Mouse (Mus musculus) hindbrain, embryonic 10.5 days (tissue): ENCODE measurements at regions not wholly inside any gene's neighbourhood (a gene's known extent, or its start where the extent isn't known, plus 50 kb on each side); places are given as distances from the start of the nearest gene placed in this dataset.
A peak's percentile ranks its signal among the peaks of the same experiment; 100 is the strongest.

Experiments used
- DNase-seq: peaks from one replicate; pipeline ENCODE4 v3.0.0-alpha.2; 2017; ENCODE audit warnings: low spot score
- H3K27ac ChIP-seq: fragments of 300-500 bp; sonication (generic); 2 replicates; pipeline ENCODE4 v1.5.1; 2016; ENCODE audit warnings: mild to moderate bottlenecking, moderate library complexity
- H3K27me3 ChIP-seq: fragments of 300-500 bp; sonication (generic); 2 replicates; pipeline ENCODE4 v1.6.1; 2016; ENCODE audit warnings: mild to moderate bottlenecking; ENCODE audit not compliant: poor library complexity, insufficient read depth, severe bottlenecking
- H3K36me3 ChIP-seq: fragments of 300-500 bp; sonication (generic); 2 replicates; pipeline ENCODE4 v1.6.1; 2016; ENCODE audit warnings: mild to moderate bottlenecking, moderate library complexity
- H3K4me1 ChIP-seq: fragments of 300-500 bp; sonication (generic); replicated peaks from 2 replicates; pipeline ENCODE4 v1.6.1; 2016; ENCODE audit warnings: mild to moderate bottlenecking
- H3K4me3 ChIP-seq: fragments of 300-500 bp; sonication (generic); 2 replicates; pipeline ENCODE4 v1.5.1; 2016; ENCODE audit warnings: mild to moderate bottlenecking, moderate library complexity
- H3K9me3 ChIP-seq: fragments of 300-500 bp; sonication (generic); 2 replicates; pipeline ENCODE4 v1.6.1; 2016; ENCODE audit warnings: mild to moderate bottlenecking, moderate library complexity
- WGBS: fragments of 180-500 bp; shearing (Covaris S2); methylation state at CpG from one replicate; pipeline ENCODE4 v1.1.7; 2016; 5-methylcytosine and 5-hydroxymethylcytosine counted together

- Histone ChIP-seq H3K36me3 (no peaks in the 10 kb centered on the region), H3K4me3 (no peak overlapping the region), H3K4me1 (peaks cover 33% of the 10 kb centered on the region), H3K27ac (peak overlapping the region; percentile 37; the same call in 1 of the 2 replicates), H3K27me3 (no peaks in the 10 kb centered on the region), H3K9me3 (no peaks in the 10 kb centered on the region)
- 59% methylated on average over 3 of the region's 3 CpGs for WGBS
- DNase-seq: no peak
Measured at GRCm38 (mm10) chr12:102057979-102058378, 70.6 kb upstream of the Slc24a4 start.

DNA sequence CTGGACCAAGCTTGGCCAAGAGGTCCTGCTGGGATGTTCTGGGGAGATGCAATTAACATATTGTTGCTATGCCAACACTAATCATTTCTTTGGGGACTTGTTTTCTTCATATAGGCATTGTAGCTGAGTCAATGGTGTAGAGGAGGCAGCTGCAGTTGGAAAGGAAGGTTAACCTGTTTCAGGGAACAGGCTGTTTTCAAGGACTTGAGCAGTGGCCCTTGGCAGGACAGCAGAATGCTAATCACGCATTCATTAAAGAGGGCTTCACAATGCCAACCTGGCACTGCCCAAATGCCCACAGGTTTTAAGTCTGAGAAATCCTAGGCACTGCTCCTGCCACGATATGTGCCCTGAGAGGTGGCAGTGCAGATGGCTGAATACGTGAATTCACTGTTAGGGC is 70.1 kb upstream of the Slc24a4 start:
- Histone ChIP-seq H3K36me3 (no peaks in the 10 kb centered on the region), H3K27me3 (no peaks in the 10 kb centered on the region), H3K9me3 (no peaks in the 10 kb centered on the region), H3K27ac (peak overlapping the region; percentile 62; the same call in 1 of the 2 replicates), H3K4me1 (peaks cover 33% of the 10 kb centered on the region), H3K4me3 (no peak overlapping the region)
- DNase-seq: no peak
- WGBS: 76% methylated on average over 3 of the region's 3 CpGs

GRCm38 (mm10) chr12:102061096-102061495 is 67.4 kb upstream of the Slc24a4 start:
- no peaks in the 10 kb centered on the region for H3K36me3 ChIP-seq
- no peak overlapping the region for H3K4me3 ChIP-seq
- H3K9me3 ChIP-seq: no peaks in the 10 kb centered on the region
- no peak overlapping the region; the same call in 1 of the 2 replicates for H3K27ac ChIP-seq
- no peaks in the 10 kb centered on the region for H3K27me3 ChIP-seq
- WGBS: 74% methylated on average over 5 of the region's 5 CpGs
- peaks cover 33% of the 10 kb centered on the region for H3K4me1 ChIP-seq
- no peak for DNase-seq

DNA sequence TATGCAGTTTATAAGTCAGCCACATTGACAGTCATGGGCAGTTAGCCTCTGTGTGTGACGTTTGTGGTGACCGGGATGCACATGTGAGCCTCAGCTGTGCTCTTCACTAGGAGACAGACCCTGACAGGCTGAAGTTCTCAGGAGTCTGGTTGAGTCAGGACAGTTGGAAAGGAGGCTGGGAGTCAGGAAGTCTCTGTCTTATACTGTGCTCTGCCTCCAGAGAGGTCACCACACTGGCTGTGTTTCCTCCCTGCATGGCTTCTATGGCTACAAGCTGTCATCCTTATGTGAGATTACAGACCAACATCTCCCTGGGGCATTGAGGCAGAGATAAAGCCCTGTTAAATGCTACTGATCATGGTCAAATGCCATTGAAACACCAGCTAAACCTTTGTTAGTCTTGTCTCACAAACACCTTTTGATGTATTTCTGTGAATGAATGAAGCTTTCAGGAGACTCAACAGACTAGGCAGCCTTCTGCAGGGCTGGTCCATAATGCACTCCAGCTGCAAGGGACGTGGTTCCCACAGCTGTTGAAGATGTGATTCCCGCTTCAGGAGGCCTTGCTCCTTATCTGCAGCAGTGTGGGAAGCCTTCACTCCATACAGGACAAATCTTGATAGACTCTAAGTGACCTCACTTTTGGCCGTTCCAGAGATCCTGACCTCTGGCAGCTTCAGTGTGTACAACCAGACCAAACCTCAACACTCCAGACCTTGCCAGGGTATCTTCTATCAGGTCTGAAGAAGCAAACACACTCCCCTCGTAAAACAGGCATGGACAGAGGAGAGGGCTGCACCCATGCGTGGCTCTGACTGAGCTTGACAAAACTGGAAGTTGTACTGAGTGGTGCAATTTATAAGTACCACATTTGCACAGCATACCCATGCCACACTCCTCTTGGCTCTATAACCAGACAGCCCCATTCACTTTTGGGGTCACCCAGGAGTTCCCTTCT is 66.6 kb upstream of the Slc24a4 start:
- no peak for DNase-seq
- H3K4me3 ChIP-seq: no peak overlapping the region
- H3K36me3 ChIP-seq: no peaks in the 10 kb centered on the region
- H3K4me1 ChIP-seq: peaks cover 33% of the 10 kb centered on the region
- 74% methylated on average over 7 of the region's 7 CpGs for WGBS
- H3K27me3 ChIP-seq: no peaks in the 10 kb centered on the region
- no peaks in the 10 kb centered on the region for H3K9me3 ChIP-seq
- H3K27ac ChIP-seq: peak overlapping the region; percentile 35; the same call in 1 of the 2 replicates

DNA sequence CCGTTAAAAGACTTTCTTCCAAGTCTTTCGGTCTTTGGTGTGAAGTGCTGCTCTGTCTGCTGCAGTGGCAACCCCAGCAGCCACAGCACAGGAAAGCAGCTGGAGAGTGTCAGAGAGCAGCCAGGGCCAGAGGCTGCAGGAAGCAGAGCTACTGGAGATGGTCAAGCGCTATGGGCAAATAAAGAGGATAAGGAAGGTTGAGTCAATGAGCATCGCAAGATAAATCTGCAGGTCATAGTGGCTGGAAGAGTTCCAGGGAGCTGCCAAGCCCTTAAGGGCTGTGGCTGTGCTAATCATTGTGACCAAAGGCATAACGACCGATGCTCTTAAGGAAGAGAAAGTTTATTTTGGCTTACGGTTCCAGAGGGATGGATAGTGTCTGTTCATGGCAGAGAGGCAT is 65.9 kb upstream of the Slc24a4 start:
- H3K9me3 ChIP-seq: no peaks in the 10 kb centered on the region
- H3K4me3 ChIP-seq: no peak overlapping the region
- DNase-seq: no peak
- H3K4me1 ChIP-seq: peaks cover 28% of the 10 kb centered on the region
- no peaks in the 10 kb centered on the region for H3K36me3 ChIP-seq
- 87% methylated on average over 7 of the region's 7 CpGs for WGBS
- H3K27me3 ChIP-seq: no peaks in the 10 kb centered on the region
- no peak overlapping the region for H3K27ac ChIP-seq

GRCm38 (mm10) chr12:102063211-102063610 is 65.3 kb upstream of the Slc24a4 start:
- Histone ChIP-seq H3K4me3 (no peak overlapping the region), H3K27me3 (no peaks in the 10 kb centered on the region), H3K36me3 (no peaks in the 10 kb centered on the region), H3K9me3 (no peaks in the 10 kb centered on the region), H3K4me1 (peaks cover 22% of the 10 kb centered on the region), H3K27ac (no peak overlapping the region)
- DNase-seq: no peak
- WGBS: 84% methylated on average over 6 of the region's 6 CpGs

- no peaks in the 10 kb centered on the region for H3K36me3 ChIP-seq
- 63% methylated on average over 5 of the region's 5 CpGs for WGBS
- no peak overlapping the region for H3K27ac ChIP-seq
- H3K4me3 ChIP-seq: no peak overlapping the region
- peaks cover 15% of the 10 kb centered on the region for H3K4me1 ChIP-seq
- no peak for DNase-seq
- H3K27me3 ChIP-seq: no peaks in the 10 kb centered on the region
- H3K9me3 ChIP-seq: no peaks in the 10 kb centered on the region
Measured at GRCm38 (mm10) chr12:102064710-102065325, 63.7 kb upstream of the Slc24a4 start.

- no peaks in the 10 kb centered on the region for H3K27me3 ChIP-seq
- WGBS: 93% methylated on average over 7 of the region's 7 CpGs
Measured at GRCm38 (mm10) chr12:102067685-102068084, 60.8 kb upstream of the Slc24a4 start.

DNA sequence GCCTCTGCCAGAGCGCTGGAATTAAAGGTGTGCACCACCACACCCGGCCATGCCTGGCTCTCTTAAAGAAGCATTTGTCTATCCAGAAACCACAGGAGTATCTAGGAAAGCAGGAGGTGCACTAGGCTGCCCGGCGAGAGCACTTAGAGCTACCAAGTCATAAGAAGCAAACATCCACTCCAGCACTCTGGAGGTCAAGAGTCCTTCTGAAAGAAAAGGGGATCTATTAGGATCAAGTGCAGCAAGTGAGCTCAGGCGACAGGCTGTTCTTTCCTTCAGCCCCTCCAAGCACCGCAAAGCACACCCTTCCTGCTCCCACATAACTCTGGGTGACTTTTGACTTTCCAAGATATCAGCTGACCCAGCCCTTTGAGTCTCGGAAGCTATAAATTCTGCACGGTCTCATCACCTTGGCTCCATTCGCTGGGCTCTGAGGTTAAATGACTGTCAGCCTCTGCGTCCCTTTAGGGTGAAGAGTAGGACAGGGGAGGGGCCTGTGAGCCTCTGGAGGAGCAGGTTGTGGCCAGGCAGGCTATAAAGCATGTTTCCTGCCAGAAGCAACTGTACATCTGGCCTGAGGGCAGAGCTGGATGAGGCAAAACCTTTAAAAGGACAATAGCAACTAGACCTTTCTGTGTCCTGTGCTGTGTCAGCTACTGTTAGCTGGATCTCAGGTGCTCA is 58.9 kb upstream of the Slc24a4 start:
- 84% methylated on average over 10 of the region's 10 CpGs for WGBS
- H3K4me1 ChIP-seq: 0 out of 2 replicates have a peak, but pooled peaks cover 4% of the 10 kb centered on the region
- H3K4me3 ChIP-seq: no peak overlapping the region
- no peak for DNase-seq
- no peaks in the 10 kb centered on the region for H3K27me3 ChIP-seq
- no peak overlapping the region for H3K27ac ChIP-seq
- no peaks in the 10 kb centered on the region for H3K36me3 ChIP-seq
- no peaks in the 10 kb centered on the region for H3K9me3 ChIP-seq

More at GRCm38 (mm10) chr12:102067685-102068084, 60.8 kb upstream of the Slc24a4 start:
- Histone ChIP-seq H3K9me3 (no peaks in the 10 kb centered on the region), H3K27ac (no peak overlapping the region), H3K4me1 (peaks cover 4% of the 10 kb centered on the region; the same call in 1 of the 2 replicates), H3K36me3 (no peaks in the 10 kb centered on the region), H3K4me3 (no peak overlapping the region)
- no peak for DNase-seq

DNA sequence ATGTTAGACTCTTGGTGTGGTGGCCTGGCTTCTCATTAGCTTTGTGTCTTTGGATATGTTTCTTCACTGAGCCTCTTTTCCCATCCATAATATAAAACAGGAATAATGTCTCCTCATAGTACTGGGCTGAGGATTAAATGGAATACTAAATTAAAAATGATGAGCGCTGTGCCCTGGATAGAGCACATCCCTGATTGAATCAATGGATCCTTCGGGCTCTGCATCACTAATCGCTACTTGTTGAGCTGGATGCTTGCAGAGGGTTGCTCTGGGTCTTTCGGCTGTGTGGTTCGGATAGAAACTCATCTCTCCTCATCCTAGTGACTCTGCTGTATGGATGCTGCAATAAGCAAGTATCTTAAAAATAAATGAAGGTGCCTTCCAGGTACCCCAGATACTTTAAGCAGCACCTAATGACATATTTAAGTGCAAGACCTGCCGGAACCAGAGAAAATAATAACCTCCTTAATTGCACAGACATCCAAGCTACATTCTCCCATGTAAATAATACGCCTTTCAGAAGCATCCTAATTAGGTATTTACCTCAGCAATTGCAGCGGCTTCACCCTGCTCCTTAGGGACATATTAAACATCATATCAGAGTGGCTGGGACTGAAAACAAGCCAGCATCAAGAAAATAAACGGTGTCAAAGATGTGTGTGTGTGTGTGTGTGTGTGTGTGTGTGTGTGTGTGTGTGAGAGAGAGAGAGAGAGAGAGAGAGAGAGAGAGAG is 56.5 kb upstream of the Slc24a4 start:
- 88% methylated on average over 9 of the region's 9 CpGs for WGBS
- Histone ChIP-seq H3K9me3 (no peaks in the 10 kb centered on the region), H3K36me3 (no peaks in the 10 kb centered on the region), H3K4me3 (no peak overlapping the region), H3K27me3 (no peaks in the 10 kb centered on the region), H3K27ac (no peak overlapping the region), H3K4me1 (peaks cover 7% of the 10 kb centered on the region; the same call in 1 of the 2 replicates)
- no peak for DNase-seq

DNA sequence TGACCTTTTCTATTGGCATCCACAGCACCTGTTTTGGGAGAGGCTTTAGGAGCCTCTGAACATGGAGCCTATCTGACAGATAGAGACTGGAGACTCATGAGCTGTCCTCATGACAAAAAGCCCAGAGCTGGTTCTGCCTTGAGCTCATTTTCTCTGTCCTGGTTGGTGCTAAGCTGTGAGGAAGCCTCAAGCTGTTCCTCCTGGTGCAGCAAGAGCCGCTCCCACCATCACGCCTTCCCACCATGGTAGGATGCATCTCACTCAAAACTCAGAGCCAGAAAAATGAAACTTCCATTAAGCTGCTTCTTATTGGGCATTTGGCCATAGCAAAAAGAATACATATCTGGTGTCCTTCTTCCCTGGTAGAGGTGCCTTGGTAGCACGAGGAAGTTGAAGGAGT is 55.0 kb upstream of the Slc24a4 start:
- Histone ChIP-seq H3K4me3 (no peak overlapping the region), H3K4me1 (peaks cover 7% of the 10 kb centered on the region; the same call in 1 of the 2 replicates), H3K27ac (no peak overlapping the region), H3K36me3 (no peaks in the 10 kb centered on the region), H3K27me3 (no peaks in the 10 kb centered on the region), H3K9me3 (no peaks in the 10 kb centered on the region)
- no peak for DNase-seq
- 86% methylated on average over 3 of the region's 3 CpGs for WGBS

- Histone ChIP-seq H3K9me3 (no peaks in the 10 kb centered on the region), H3K36me3 (no peaks in the 10 kb centered on the region), H3K4me1 (peaks cover 7% of the 10 kb centered on the region; the same call in 1 of the 2 replicates), H3K27me3 (no peaks in the 10 kb centered on the region), H3K27ac (no peak overlapping the region), H3K4me3 (no peak overlapping the region)
- WGBS: 64% methylated on average over 5 of the region's 5 CpGs
- DNase-seq: no peak
Measured at GRCm38 (mm10) chr12:102076298-102076697, 52.2 kb upstream of the Slc24a4 start.
